ENCODE assay signal across 8 mouse cellular contexts in the genomic region with DNA sequence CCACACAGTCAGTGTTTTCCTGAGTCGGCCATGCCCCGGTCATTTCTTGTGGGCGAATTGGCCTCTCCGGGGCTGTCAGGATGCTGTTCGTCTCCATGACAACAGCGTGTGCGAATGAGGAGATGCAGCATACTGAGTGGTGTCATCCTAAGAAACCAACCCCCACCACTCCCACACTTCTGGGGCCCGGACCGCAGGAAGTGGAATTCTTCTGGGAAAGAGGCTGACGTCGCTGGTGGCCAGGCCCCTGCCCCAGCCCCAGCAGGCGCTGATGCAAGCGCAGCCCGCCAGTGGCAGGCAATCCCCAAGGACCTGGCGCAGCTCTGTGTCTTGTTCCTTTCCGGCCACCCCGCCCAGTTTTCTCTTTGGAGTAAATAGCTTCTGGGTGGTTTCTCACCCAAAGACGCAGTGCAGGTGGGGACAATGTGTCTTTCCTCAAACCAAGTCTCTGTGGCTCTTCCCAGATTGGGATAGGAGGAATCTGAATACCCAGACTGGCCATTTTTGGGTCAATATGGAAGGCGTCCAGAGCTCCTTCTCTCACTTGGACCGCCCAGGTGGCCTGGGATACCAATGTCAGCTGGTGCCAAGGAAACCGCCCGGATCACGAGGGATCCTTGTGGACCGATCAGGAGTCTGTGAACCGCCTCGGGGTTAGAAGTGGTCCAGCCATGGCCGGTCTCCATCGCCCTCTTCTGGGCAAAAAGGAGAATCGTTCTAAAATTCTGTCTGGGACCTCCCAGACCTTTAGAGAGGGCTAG. TPM values are rescaled to one million over a fixed set of nuclear protein-coding genes. Genes with fewer than 3 reads are reported as not detected.
DNase-seq lines count a peak whose midpoint lies in the region; ATAC-seq lines count a peak whose summit lies in the region.

No protein-coding gene starts in this region.

- DNase-seq in adrenal gland, adult (ENCODE audit: inconsistent age in 2 of 2, low spot score in 1 of 2), result peak; percentile 86 to 95
- DNase-seq in embryo, embryonic 10.5 days (ENCODE audit: low spot score), result peak; percentile 92
- DNase-seq in gastrocnemius, postnatal 25 days, result peak; percentile 79
- DNase-seq in left cerebral cortex, adult 8-10 months (ENCODE audit: low spot score in 2 of 2), result peak; percentile 60 to 85
- peak; percentile 89 for DNase-seq in right cerebral cortex, adult 18-20 months
- peak; percentile 62 for DNase-seq in urinary bladder, postnatal 25 days (ENCODE audit: low spot score)

- peak; percentile 81 for ATAC-seq in inflammation-experienced regulatory T-cells, adult 6 months
- peak; percentile 88 for ATAC-seq in megakaryocyte, adult 5-6 weeks (ENCODE audit: poor library complexity, severe bottlenecking)

RNA-seq across cellular contexts. Expression of a gene that starts 49.2 kb away (rescaled TPM):
- 10 to 100 TPM; 61.9 to 69.2 TPM for total RNA-seq in gastrocnemius, postnatal 25 days (2021)
- polyA plus RNA-seq in inflammation-experienced regulatory T-cells, adult 6 months (2017; shearing (Covaris generic)), result 100 to 1,000 TPM in 2 of 3 experiments, 10 to 100 TPM in 1; 98.8 to 258 (median 129) TPM
- total RNA-seq in left cerebral cortex, adult 8-10 months (2022), result 100 to 1,000 TPM in 3 of 4 experiments, 10 to 100 TPM in 1; 92.2 to 130 (median 111) TPM
- total RNA-seq in megakaryocyte, adult 5-6 weeks (2015), result 5.7 and 11.9 TPM in 2 replicates
- 11.6 and 14.3 TPM in 2 replicates for total RNA-seq in megakaryocyte, adult 5-6 weeks (2017)

Comparison
In these comparisons a context has a peak if more than half of its experiments do, and no peak if none do; other contexts are left out.
1. Peak in every context shown above with its lines: DNase-seq and ATAC-seq.
2. RNA of a gene that starts 49.2 kb away (total RNA-seq): 92.2 to 130 TPM in left cerebral cortex, adult 8-10 months and 61.9 to 69.2 TPM in gastrocnemius, postnatal 25 days; 5.7 to 14.3 TPM in megakaryocyte, adult 5-6 weeks; every median in the first group is over 4 times any median in the second.